Mouse (Mus musculus) liver, embryonic 13.5 days (tissue): ENCODE data around the gene Sec24c. TPM values are rescaled to one million over a fixed set of nuclear protein-coding genes. Genes with fewer than 3 reads are reported as not detected.

Experiments used
- ATAC-seq: fragments of 200-750 bp; cut with Nextera tagmentation; 2 replicates; pipeline ENCODE4 v1.8.0; 2017; ENCODE audit warnings: low read depth, mild to moderate bottlenecking, moderate number of reproducible peaks, moderate library complexity
- DNase-seq: peaks from one replicate; pipeline ENCODE4 v3.0.0; 2022
- H3K27ac ChIP-seq: fragments of 300-500 bp; sonication (generic); 2 replicates; pipeline ENCODE4 v1.5.1; 2015; ENCODE audit warnings: moderate library complexity, mild to moderate bottlenecking, inconsistent platforms
- H3K27me3 ChIP-seq: fragments of 300-500 bp; sonication (generic); 2 replicates; pipeline ENCODE4 v1.6.1; 2015; ENCODE audit warnings: mild to moderate bottlenecking, inconsistent platforms
- H3K36me3 ChIP-seq: fragments of 300-500 bp; sonication (generic); 2 replicates; pipeline ENCODE4 v1.6.1; 2015; ENCODE audit warnings: mild to moderate bottlenecking, inconsistent platforms
- H3K4me1 ChIP-seq: fragments of 300-500 bp; sonication (generic); replicated peaks from 2 replicates; pipeline ENCODE4 v1.6.1; 2015; ENCODE audit warnings: inconsistent platforms
- H3K4me2 ChIP-seq: fragments of 300-500 bp; sonication (generic); 2 replicates; pipeline ENCODE4 v1.6.1; 2015; ENCODE audit warnings: inconsistent platforms, mild to moderate bottlenecking, moderate library complexity
- H3K4me3 ChIP-seq: fragments of 300-500 bp; sonication (generic); replicated peaks from 2 replicates; pipeline ENCODE4 v1.5.1; 2015; ENCODE audit warnings: mild to moderate bottlenecking, inconsistent platforms
- H3K9ac ChIP-seq: fragments of 300-500 bp; sonication (generic); 2 replicates; pipeline ENCODE4 v1.6.1; 2015; ENCODE audit warnings: mild to moderate bottlenecking, inconsistent platforms
- H3K9me3 ChIP-seq: fragments of 300-500 bp; sonication (generic); replicated peaks from 2 replicates; pipeline ENCODE4 v1.6.1; 2016; ENCODE audit warnings: inconsistent platforms
- WGBS: fragments of 180-500 bp; shearing (Covaris S2); methylation state at CpG from one replicate; pipeline ENCODE4 v1.1.7; 2015; ENCODE audit not compliant: insufficient replicate concordance; 5-methylcytosine and 5-hydroxymethylcytosine counted together
- microRNA-seq: library from miRNA; unstranded; fragments of <30 nt; microRNA quantifications from one replicate; pipeline ENCODE4, GENCODE M21; 2016
- polyA plus RNA-seq: library from polyadenylated mRNA; unstranded; fragments of >200 nt; fragmentation: Nextera tagmentation; extraction: Ambion mirVana; gene quantifications from 2 replicates; pipeline ENCODE4 v1.2.1, GENCODE M21; 2015

The Sec24c gene
- polyA plus RNA-seq, 1 experiment from 2014 or later, result 30.2 TPM

GRCm38 (mm10) chr14:20738511-20738910 lies 64.4 kb downstream of the Sec24c start:
- H3K36me3 ChIP-seq, result peaks cover 53% of the 10 kb centered on the region
- H3K4me3 ChIP-seq, result no peak overlapping the region
- no peak overlapping the region for H3K9ac ChIP-seq
- WGBS, result 74% methylated on average over 8 of the region's 8 CpGs
- DNase-seq, result no peak
- no peaks in the 10 kb centered on the region for H3K27me3 ChIP-seq
- no peak overlapping the region for H3K27ac ChIP-seq
- ATAC-seq, result no peak
- no peak overlapping the region for H3K4me2 ChIP-seq
- no peaks in the 10 kb centered on the region for H3K9me3 ChIP-seq
- peaks cover 36% of the 10 kb centered on the region for H3K4me1 ChIP-seq

GRCm38 (mm10) chr14:20741301-20741700 lies 67.2 kb downstream of the Sec24c start:
- Histone ChIP-seq H3K4me2 (no peak overlapping the region), H3K27me3 (no peaks in the 10 kb centered on the region), H3K9ac (no peak overlapping the region), H3K9me3 (no peaks in the 10 kb centered on the region), H3K27ac (no peak overlapping the region), H3K4me3 (no peak overlapping the region), H3K36me3 (peaks cover 45% of the 10 kb centered on the region), H3K4me1 (peaks cover 19% of the 10 kb centered on the region)
- DNase-seq (no peak), ATAC-seq (no peak)
- WGBS, result 77% methylated on average over 9 of the region's 9 CpGs

GRCm38 (mm10) chr14:20743614-20744013 lies 69.5 kb downstream of the Sec24c start:
- ATAC-seq (no peak), DNase-seq (no peak)
- Histone ChIP-seq H3K9me3 (no peaks in the 10 kb centered on the region), H3K27me3 (no peaks in the 10 kb centered on the region), H3K4me1 (no peaks in the 10 kb centered on the region), H3K4me3 (no peak overlapping the region), H3K9ac (no peak overlapping the region), H3K4me2 (no peak overlapping the region), H3K36me3 (peaks cover 36% of the 10 kb centered on the region), H3K27ac (no peak overlapping the region)
- WGBS, result 84% methylated on average over 3 of the region's 3 CpGs

Small RNAs within 50 kb of the gene (microRNA-seq; reads per million reads assigned to microRNA genes)
- 1.2 reads per million for gene Mir6946

Other genes with a start within 250 kb of the Sec24c start
- gene Cfap70, start 222.1 kb upstream of the Sec24c start, polyA plus RNA-seq, result not detected in 2 replicates
- 47.0 and 50.3 TPM in 2 replicates for gene Anxa7, start 194.2 kb upstream of the Sec24c start, polyA plus RNA-seq
- gene Mss51, start 177.4 kb upstream of the Sec24c start, polyA plus RNA-seq, result 0.29 and 0.39 TPM in 2 replicates
- gene Ppp3cb, start 127.7 kb upstream of the Sec24c start, polyA plus RNA-seq, result 21.3 and 24.5 TPM in 2 replicates
- 1.0 and 1.2 TPM in 2 replicates for gene Usp54, start 33.2 kb upstream of the Sec24c start, polyA plus RNA-seq
- gene Myoz1, start 17.8 kb upstream of the Sec24c start, polyA plus RNA-seq, result 0.10 and 0.29 TPM in 2 replicates
- 0.41 and 0.51 TPM in 2 replicates for gene Synpo2l, start 6.0 kb upstream of the Sec24c start, polyA plus RNA-seq
- gene Fut11, start 20.7 kb downstream of the Sec24c start, polyA plus RNA-seq, result 6.5 and 7.3 TPM in 2 replicates
- 133 and 150 TPM in 2 replicates for gene Chchd1, start 28.7 kb downstream of the Sec24c start, polyA plus RNA-seq
- gene Zswim8, start 33.2 kb downstream of the Sec24c start, polyA plus RNA-seq, result 4.0 and 4.6 TPM in 2 replicates
- 14.2 and 16.6 TPM in 2 replicates for gene Ndst2, start 60.3 kb downstream of the Sec24c start, polyA plus RNA-seq
- 10.6 and 10.7 TPM in 2 replicates for gene Camk2g, start 119.8 kb downstream of the Sec24c start, polyA plus RNA-seq
- 0.74 and 0.76 TPM in 2 replicates for gene Plau, start 162.4 kb downstream of the Sec24c start, polyA plus RNA-seq